Mouse (Mus musculus) ES-E14 (cell line): Measurements from ENCODE around the gene Prkch. TPM values are rescaled to one million over a fixed set of nuclear protein-coding genes. Genes with fewer than 3 reads are reported as not detected.

Experiments
- DNase-seq: peaks from one replicate; pipeline ENCODE4 v3.0.0-alpha.2; 2013; ENCODE audit warnings: low read depth, low spot score
- H3K27ac ChIP-seq: 2 replicates; pipeline ENCODE4 v1.5.1; 2012; ENCODE audit warnings: low read depth, mild to moderate bottlenecking, low read length, moderate library complexity, mixed read lengths; ENCODE audit not compliant: poor library complexity, insufficient read depth, severe bottlenecking
- H3K36me3 ChIP-seq: 2 replicates; pipeline ENCODE4 v1.6.1; 2012; ENCODE audit warnings: mild to moderate bottlenecking, low read length, moderate library complexity, mixed read lengths; ENCODE audit not compliant: control insufficient read depth, poor library complexity, insufficient read depth, severe bottlenecking
- H3K4me1 ChIP-seq, 2 experiments: fragments of 150-350 bp in 1 of 2; sonication (generic) in 1 of 2; 2 replicates each; pipeline ENCODE4 v1.6.1; 2012; ENCODE audit warnings: low read length in 2 of 2, mild to moderate bottlenecking in 1 of 2, mixed read lengths in 1 of 2; ENCODE audit not compliant: control insufficient read depth in 2 of 2, insufficient read depth in 2 of 2, poor library complexity in 1 of 2
- H3K4me3 ChIP-seq, 2 experiments: fragments of 150-350 bp in 1 of 2; sonication (generic) in 1 of 2; 2 replicates each; pipeline ENCODE4 v1.5.1; 2012; ENCODE audit warnings: low read length in 2 of 2, low read depth in 1 of 2, mild to moderate bottlenecking in 1 of 2, mixed read lengths in 1 of 2; ENCODE audit not compliant: insufficient read depth in 1 of 2, poor library complexity in 1 of 2, severe bottlenecking in 1 of 2
- H3K9ac ChIP-seq: 2 replicates; pipeline ENCODE4 v1.6.1; 2012; ENCODE audit warnings: low read depth, mild to moderate bottlenecking, low read length, mixed read lengths; ENCODE audit not compliant: poor library complexity, insufficient read depth, severe bottlenecking
- H3K9me3 ChIP-seq: fragments of 150-350 bp; sonication (generic); 2 replicates; pipeline ENCODE4 v1.6.1; 2012; ENCODE audit warnings: low read depth, mild to moderate bottlenecking, low read length; ENCODE audit not compliant: control insufficient read depth, insufficient read depth
- CHD2 ChIP-seq: IDR thresholded peaks from 2 replicates; pipeline ENCODE4 v1.6.1; 2014; ENCODE audit warnings: mild to moderate bottlenecking, low read depth, low read length, inconsistent platforms
- HCFC1 ChIP-seq: IDR thresholded peaks from 2 replicates; pipeline ENCODE4 v1.6.1; 2012; ENCODE audit warnings: low read length, inconsistent platforms, borderline replicate concordance; ENCODE audit not compliant: insufficient read depth
- MAFK ChIP-seq: IDR thresholded peaks from 2 replicates; pipeline ENCODE4 v1.6.1; 2014; ENCODE audit warnings: mild to moderate bottlenecking, low read depth, low read length, inconsistent platforms; ENCODE audit not compliant: insufficient read depth
- ZC3H11A ChIP-seq: IDR thresholded peaks from 2 replicates; pipeline ENCODE4 v1.6.1; 2012; ENCODE audit warnings: low read depth, mild to moderate bottlenecking, inconsistent platforms, low read length, borderline replicate concordance
- ZNF384 ChIP-seq: IDR thresholded peaks from 2 replicates; pipeline ENCODE4 v1.6.1; 2012; ENCODE audit warnings: low read depth, low read length, inconsistent platforms
- in situ Hi-C, 2 experiments: fragments of 600-800 bp; cut with MboI; formaldehyde crosslinking; loops; one replicate each; pipeline ENCODE4 v1.15.1; 2025; ENCODE audit warnings: low sequenced_read_pairs in 2 of 2, inconsistent platforms in 1 of 2; ENCODE audit not compliant: unreplicated experiment in 2 of 2
- total RNA-seq: library from RNA; depleted of rRNA; stranded (reverse); fragments of 300-350 nt; gene quantifications from 2 replicates; pipeline ENCODE4 v1.2.3, GENCODE M21; 2012

Gene Prkch
- total RNA-seq, 1 experiment, result 2.8 TPM

DNA sequence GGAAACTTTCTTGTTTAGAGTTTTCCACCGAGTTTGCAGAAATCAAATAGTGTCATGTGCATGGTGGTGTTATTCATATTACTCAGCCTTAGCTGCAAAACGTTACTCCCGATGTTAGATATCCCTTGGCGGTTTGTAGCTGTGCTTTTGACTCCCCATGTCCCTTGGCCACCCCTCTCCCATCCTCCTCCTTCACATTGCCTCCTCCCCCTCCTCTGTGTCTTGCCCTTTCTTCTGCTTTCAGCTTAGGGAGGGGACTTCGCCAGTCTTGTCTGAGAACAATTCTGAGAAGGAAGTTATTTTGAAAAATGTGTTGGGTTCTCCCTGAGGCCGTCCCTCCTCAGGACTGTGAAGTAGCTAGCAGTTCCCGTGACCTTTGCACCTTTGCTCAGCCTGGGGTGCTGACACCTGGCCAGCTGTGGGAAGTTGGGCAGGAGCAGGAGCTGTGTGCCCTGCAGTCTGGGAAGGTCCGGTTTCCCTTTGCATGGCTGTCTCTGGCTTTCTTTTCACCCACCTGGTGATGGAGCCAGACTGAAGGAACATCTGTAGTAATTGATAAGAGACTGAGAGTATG lies 48.2 kb downstream of the Prkch start:
- H3K9me3 ChIP-seq, result no peaks in the 10 kb centered on the region
- H3K36me3 ChIP-seq, result no peaks in the 10 kb centered on the region
- no peak overlapping the region for H3K4me3 ChIP-seq
- H3K4me1 ChIP-seq, result peaks cover 0 to 2% of the 10 kb centered on the region in 2 experiments; a peak in 1 of 4 replicates
- H3K27ac ChIP-seq, result no peak overlapping the region
- no peak overlapping the region for H3K9ac ChIP-seq
- no peak for DNase-seq
- in situ Hi-C loops, result no loop called here
- TF ChIP-seq ZC3H11A (no peak), HCFC1 (no peak), CHD2 (no peak), MAFK (no peak), ZNF384 (no peak)

DNA sequence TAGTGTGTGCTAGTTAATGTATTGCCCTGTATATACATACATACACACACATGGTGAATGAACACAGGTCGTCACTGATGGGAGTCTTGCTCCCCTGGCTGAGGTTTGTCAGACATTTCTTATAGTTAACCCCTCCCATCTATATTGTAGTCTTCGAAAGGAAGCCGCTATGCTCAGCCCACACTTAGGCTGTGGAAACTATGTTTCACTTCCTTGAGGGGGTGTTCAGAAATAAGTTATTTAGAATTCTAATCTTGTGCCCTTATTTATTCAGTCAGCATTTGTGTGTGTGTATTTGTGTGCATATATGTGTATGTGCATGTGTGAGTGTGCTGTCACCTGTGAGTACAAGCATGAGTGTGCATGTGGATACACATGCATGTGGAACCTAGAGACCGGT lies 49.1 kb downstream of the Prkch start:
- H3K36me3 ChIP-seq, result no peaks in the 10 kb centered on the region
- peaks cover 0 to 2% of the 10 kb centered on the region in 2 experiments; a peak in 1 of 4 replicates for H3K4me1 ChIP-seq
- no peak for DNase-seq
- H3K9ac ChIP-seq, result no peak overlapping the region
- no peak overlapping the region for H3K4me3 ChIP-seq
- TF ChIP-seq HCFC1 (no peak), MAFK (no peak), ZNF384 (no peak), ZC3H11A (no peak), CHD2 (no peak)
- in situ Hi-C loops, result no loop called here
- no peak overlapping the region for H3K27ac ChIP-seq
- no peaks in the 10 kb centered on the region for H3K9me3 ChIP-seq

- no peaks in the 10 kb centered on the region for H3K36me3 ChIP-seq
- H3K9ac ChIP-seq, result no peak overlapping the region
- no peaks in the 10 kb centered on the region for H3K9me3 ChIP-seq
- TF ChIP-seq ZC3H11A, result no peak
- no peak for TF ChIP-seq ZNF384
- TF ChIP-seq MAFK, result no peak
- in situ Hi-C loops, result no loop called here
- no peak for DNase-seq
- H3K4me1 ChIP-seq, result no peaks in the 10 kb centered on the region
- no peak overlapping the region for H3K27ac ChIP-seq
- no peak overlapping the region for H3K4me3 ChIP-seq
These were observed 55.0 kb downstream of the Prkch start for GRCm38 (mm10) chr12:73639571-73639970.

GRCm38 (mm10) chr12:73641183-73641582 lies 56.6 kb downstream of the Prkch start:
- Histone ChIP-seq H3K27ac (no peak overlapping the region), H3K4me1 (no peaks in the 10 kb centered on the region), H3K36me3 (no peaks in the 10 kb centered on the region), H3K9me3 (no peaks in the 10 kb centered on the region), H3K9ac (no peak overlapping the region), H3K4me3 (no peak overlapping the region)
- DNase-seq, result no peak
- in situ Hi-C loops, result no loop called here
- TF ChIP-seq ZC3H11A (no peak), HCFC1 (no peak)

DNA sequence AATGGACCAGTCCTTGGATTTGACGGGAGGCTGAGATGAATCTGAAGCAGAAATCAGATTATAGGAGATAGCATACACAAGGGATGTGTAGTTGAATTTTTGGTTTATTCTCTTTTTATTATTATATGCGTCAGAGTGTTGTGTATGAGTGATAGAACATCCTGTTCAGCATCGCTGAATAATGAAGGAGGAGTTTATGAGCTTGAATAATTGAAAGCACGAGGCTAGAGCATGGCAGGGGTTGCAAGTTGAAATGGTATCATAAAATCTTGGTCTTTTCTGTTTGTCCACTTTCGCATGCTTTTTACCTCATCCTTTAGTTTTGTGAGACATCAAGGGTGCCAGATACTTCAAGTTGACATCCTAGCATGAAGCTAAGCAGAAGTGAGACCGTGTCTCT lies 60.6 kb downstream of the Prkch start:
- Histone ChIP-seq H3K4me1 (no peaks in the 10 kb centered on the region), H3K9ac (no peak overlapping the region), H3K4me3 (no peak overlapping the region), H3K36me3 (no peaks in the 10 kb centered on the region), H3K9me3 (no peaks in the 10 kb centered on the region), H3K27ac (no peak overlapping the region)
- TF ChIP-seq ZC3H11A (no peak), ZNF384 (no peak), MAFK (no peak), HCFC1 (no peak), CHD2 (no peak)
- DNase-seq, result no peak
- in situ Hi-C loops, result no loop called here
